Mouse (Mus musculus): ENCODE results near the gene Cep131.

The Cep131 gene

GRCm38 (mm10) chr11:120098588-120099511 lies 12.2 kb upstream of the Cep131 start, which contains the start of the genes Tepsin and Ndufaf8:
Gene Tepsin (minus strand): TSS chr11:120098731.
Gene Ndufaf8 (plus strand): TSS chr11:120098928.
- peak; percentile 99 for DNase-seq (ENCODE audit: low read depth)

GRCm38 (mm10) chr11:120092817-120093591 lies 6.4 kb upstream of the Cep131 start:
- DNase-seq (ENCODE audit: low read depth), result no peak

- DNase-seq (ENCODE audit: low read depth), result no peak
These were observed 4.0 kb upstream of the Cep131 start for GRCm38 (mm10) chr11:120090661-120091060.

- DNase-seq (ENCODE audit: low read depth), result no peak
These were observed 568 bp downstream of the Cep131 start for GRCm38 (mm10) chr11:120085891-120086627.

GRCm38 (mm10) chr11:120080282-120080681 lies 6.3 kb downstream of the Cep131 start:
- DNase-seq (ENCODE audit: low read depth), result no peak

GRCm38 (mm10) chr11:120076191-120076590 lies 10.4 kb downstream of the Cep131 start:
- DNase-seq (ENCODE audit: low read depth), result no peak

- no peak for DNase-seq (ENCODE audit: low read depth)
These were observed 13.5 kb downstream of the Cep131 start for GRCm38 (mm10) chr11:120072986-120073647.

- no peak for DNase-seq (ENCODE audit: low read depth)
These were observed 14.8 kb downstream of the Cep131 start for GRCm38 (mm10) chr11:120071731-120072320.

- DNase-seq (ENCODE audit: low read depth), result no peak
These were observed 15.6 kb downstream of the Cep131 start for GRCm38 (mm10) chr11:120071065-120071464.

GRCm38 (mm10) chr11:120070286-120070930 lies 16.2 kb downstream of the Cep131 start:
- no peak for DNase-seq (ENCODE audit: low read depth)

GRCm38 (mm10) chr11:120069261-120069660 lies 17.4 kb downstream of the Cep131 start:
- no peak for DNase-seq (ENCODE audit: low read depth)

GRCm38 (mm10) chr11:120067834-120068233 lies 18.8 kb downstream of the Cep131 start:
- DNase-seq (ENCODE audit: low read depth), result no peak

- no peak for DNase-seq (ENCODE audit: low read depth)
These were observed 21.3 kb downstream of the Cep131 start for GRCm38 (mm10) chr11:120065291-120065690.

- no peak for DNase-seq (ENCODE audit: low read depth)
These were observed 22.0 kb downstream of the Cep131 start for GRCm38 (mm10) chr11:120064668-120065040.

- no peak for DNase-seq (ENCODE audit: low read depth)
These were observed 22.5 kb downstream of the Cep131 start for GRCm38 (mm10) chr11:120064006-120064667.

GRCm38 (mm10) chr11:120063326-120063725 lies 23.3 kb downstream of the Cep131 start:
- no peak for DNase-seq (ENCODE audit: low read depth)

- DNase-seq (ENCODE audit: low read depth), result no peak
These were observed 26.0 kb downstream of the Cep131 start for GRCm38 (mm10) chr11:120060634-120061033.

GRCm38 (mm10) chr11:120055953-120056732 lies 30.5 kb downstream of the Cep131 start:
- DNase-seq (ENCODE audit: low read depth), result no peak

- DNase-seq (ENCODE audit: low read depth), result no peak
These were observed 32.8 kb downstream of the Cep131 start for GRCm38 (mm10) chr11:120053846-120054245.
